9 mouse cellular contexts compared by ENCODE assay signal in the genomic region with DNA sequence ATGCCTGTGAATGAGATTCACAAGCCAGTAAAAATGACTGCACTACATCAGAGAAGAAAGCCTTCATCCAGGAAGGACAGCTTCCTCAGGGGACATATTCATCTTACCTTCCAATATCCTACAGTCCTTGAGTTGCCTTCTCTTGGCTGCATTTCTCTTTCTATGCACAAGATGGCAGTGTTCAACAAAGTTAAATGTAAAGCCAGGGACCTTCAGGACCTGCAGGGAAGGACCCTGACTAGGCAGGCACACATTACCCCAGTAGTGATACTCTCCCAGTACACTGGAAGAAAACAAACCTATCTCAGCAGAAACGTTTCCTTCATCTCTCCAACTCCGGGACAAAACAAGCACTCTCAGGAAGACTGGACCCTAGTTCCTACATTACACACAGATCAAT. TPM values are rescaled to one million over a fixed set of nuclear protein-coding genes. Genes with fewer than 3 reads are reported as not detected.
A peak's percentile ranks its signal among the peaks of the same experiment; 100 is the strongest.
DNase-seq lines count a peak whose midpoint lies in the region; ATAC-seq and TF ChIP-seq lines count a peak whose summit lies in the region.
"Had no signal": no experiment of that assay in that cellular context is flagged by ENCODE, and none has a peak within 500 bp of the region (broad histone marks: within the 10 kb centered on the region; RNA-seq: fewer than 3 reads in every experiment).

No protein-coding gene starts in this region.

- no peaks in the 10 kb centered on the region for H3K27me3 ChIP-seq in neural tube, embryonic 11.5 days (ENCODE audit: control insufficient read depth, insufficient read depth, low read length)
- H3K27me3 ChIP-seq in hindbrain, embryonic 15.5 days: no peaks in the 10 kb centered on the region
- H3K27me3 ChIP-seq in liver, embryonic 14.5 days (ENCODE audit: control insufficient read depth, insufficient read depth, low read length): no peaks in the 10 kb centered on the region
- H3K27me3 ChIP-seq: neural tube, embryonic 12.5 days had no signal

- peak; percentile 63 for TF ChIP-seq CTCF in liver, embryonic 14.5 days (IDR thresholded peaks at IDR 0.05; ENCODE audit: low read depth)

- no peaks in the 10 kb centered on the region for H3K36me3 ChIP-seq in neural tube, embryonic 11.5 days (ENCODE audit: control insufficient read depth, insufficient read depth, low read length)
- no peaks in the 10 kb centered on the region for H3K36me3 ChIP-seq in hindbrain, embryonic 15.5 days
- H3K36me3 ChIP-seq in liver, embryonic 14.5 days (replicated peaks; ENCODE audit: control insufficient read depth, insufficient read depth, low read depth): no peaks in the 10 kb centered on the region
- H3K36me3 ChIP-seq: neural tube, embryonic 12.5 days had no signal

- no peak for ATAC-seq in CD4-positive, CD25-positive, alpha-beta regulatory T cell, adult 4 months
- no peak for ATAC-seq in neural tube, embryonic 11.5 days (ENCODE audit: insufficient read depth, low FRiP score, low TSS enrichment)
- peak; percentile 38; the same call in 1 of the 2 replicates for ATAC-seq in hindbrain, embryonic 15.5 days (ENCODE audit: low FRiP score, low read depth)
- no peak for ATAC-seq in liver, embryonic 14.5 days (ENCODE audit: insufficient read depth)

- no peak for TF ChIP-seq EP300 in liver, embryonic 14.5 days (IDR thresholded peaks at IDR 0.05; ENCODE audit: low read depth)

- no peak overlapping the region for H3K9ac ChIP-seq in neural tube, embryonic 11.5 days (ENCODE audit: low read length)
- H3K9ac ChIP-seq in hindbrain, embryonic 15.5 days: no peak overlapping the region
- no peak overlapping the region for H3K9ac ChIP-seq in liver, embryonic 14.5 days (replicated peaks)
- H3K9ac ChIP-seq: neural tube, embryonic 12.5 days had no signal

- H3K4me2 ChIP-seq in neural tube, embryonic 11.5 days (ENCODE audit: low read depth): no peak overlapping the region
- no peak overlapping the region for H3K4me2 ChIP-seq in hindbrain, embryonic 15.5 days
- H3K4me2 ChIP-seq in liver, embryonic 14.5 days (ENCODE audit: low read depth): no peak overlapping the region
- H3K4me2 ChIP-seq: neural tube, embryonic 12.5 days had no signal

- H3K4me3 ChIP-seq in neural tube, embryonic 11.5 days (ENCODE audit: low read depth, low read length): no peak overlapping the region
- no peak overlapping the region for H3K4me3 ChIP-seq in hindbrain, embryonic 15.5 days
- H3K4me3 ChIP-seq in liver, embryonic 14.5 days (ENCODE audit: insufficient read depth in 1 of 2, low read depth in 2 of 2, low read length in 2 of 2): no peak overlapping the region
- H3K4me3 ChIP-seq: neural tube, embryonic 12.5 days had no signal

- no peaks in the 10 kb centered on the region for H3K9me3 ChIP-seq in neural tube, embryonic 11.5 days (ENCODE audit: control insufficient read depth, low read length)
- no peaks in the 10 kb centered on the region for H3K9me3 ChIP-seq in hindbrain, embryonic 15.5 days
- no peaks in the 10 kb centered on the region for H3K9me3 ChIP-seq in liver, embryonic 14.5 days (ENCODE audit: control insufficient read depth, low read length)
- H3K9me3 ChIP-seq: neural tube, embryonic 12.5 days had no signal

- H3K4me1 ChIP-seq in neural tube, embryonic 11.5 days (ENCODE audit: control insufficient read depth, insufficient read depth, low read length): no peaks in the 10 kb centered on the region
- no peaks in the 10 kb centered on the region for H3K4me1 ChIP-seq in hindbrain, embryonic 15.5 days (replicated peaks)
- H3K4me1 ChIP-seq in liver, embryonic 14.5 days (replicated peaks; ENCODE audit: control insufficient read depth in 2 of 2, insufficient read depth in 2 of 2, low read length in 1 of 2): peaks cover 0 to 4% of the 10 kb centered on the region in 2 experiments; a peak in 1 of 4 replicates
- H3K4me1 ChIP-seq: neural tube, embryonic 12.5 days had no signal

- 37% methylated on average over 2 of the region's 2 CpGs for WGBS in neural tube, embryonic 11.5 days
- 35% methylated on average over 2 of the region's 2 CpGs for WGBS in hindbrain, embryonic 15.5 days
- 14% methylated on average over 2 of the region's 2 CpGs for WGBS in liver, embryonic 14.5 days (ENCODE audit: insufficient replicate concordance)

- DNase-seq in CD4-positive, CD25-positive, alpha-beta regulatory T cell, adult 2 months (ENCODE audit: low read depth, low spot score): peak; percentile 68
- DNase-seq in neural tube, embryonic 11.5 days (ENCODE audit: low spot score): peak; percentile 47
- no peak for DNase-seq in neural tube, embryonic 10.5 days (ENCODE audit: extremely low spot score, low spot score)
- peak; percentile 53 to 70 for DNase-seq in cerebellum, postnatal 14 days
- DNase-seq in liver, embryonic 14.5 days (ENCODE audit: low read depth in 3 of 3, low spot score in 3 of 3): peak in 1 of 3 experiments; percentile 30
- peak; percentile 80 for DNase-seq in retina, postnatal 1 day

- no peak overlapping the region for H3K27ac ChIP-seq in neural tube, embryonic 11.5 days (ENCODE audit: low read depth, low read length)
- no peak overlapping the region for H3K27ac ChIP-seq in hindbrain, embryonic 15.5 days (replicated peaks)
- no peak overlapping the region for H3K27ac ChIP-seq in liver, embryonic 14.5 days
- H3K27ac ChIP-seq: neural tube, embryonic 12.5 days had no signal

RNA-seq across cellular contexts. Expression of gene Ypel5, which starts 38.4 kb away (rescaled TPM):
- polyA plus RNA-seq in CD4-positive, CD25-positive, alpha-beta regulatory T cell, adult 4 months (2017; shearing (Covaris generic)): 10 to 100 TPM; 70.4 to 82.8 TPM
- 63.8 and 64.8 TPM in 2 replicates for polyA plus RNA-seq in neural tube, embryonic 11.5 days (2014; fragmentation: Nextera tagmentation; extraction: Ambion mirVana)
- polyA plus RNA-seq in hindbrain, embryonic 15.5 days (2015; fragmentation: Nextera tagmentation; extraction: Ambion mirVana): 95.4 and 98.3 TPM in 2 replicates
- polyA plus RNA-seq in liver, embryonic 14.5 days (2012; rRNA removed): 25.8 and 30.4 TPM in 2 replicates
- 84.1 and 87.9 TPM in 2 replicates for polyA plus RNA-seq in liver, embryonic 14.5 days (2014; fragmentation: Nextera tagmentation; extraction: Ambion mirVana)
